Comparison of ENCODE assay signal across 8 mouse cellular contexts in genomic region chr6:38251464-38251863, GRCm38 (mm10). TPM values are rescaled to one million over a fixed set of nuclear protein-coding genes. Genes with fewer than 3 reads are reported as not detected.
DNase-seq lines count a peak whose midpoint lies in the region; ATAC-seq and TF ChIP-seq lines count a peak whose summit lies in the region.

No protein-coding gene starts in this region.

- H3K36me3 ChIP-seq in embryonic facial prominence, embryonic 14.5 days (ENCODE audit: control insufficient read depth, insufficient read depth, low read length), result no peaks in the 10 kb centered on the region
- no peaks in the 10 kb centered on the region for H3K36me3 ChIP-seq in limb, embryonic 13.5 days
- no peaks in the 10 kb centered on the region for H3K36me3 ChIP-seq in stomach, postnatal 0 days (ENCODE audit: control insufficient read depth, insufficient read depth, low read length)

- 47% methylated on average over 4 of the region's 4 CpGs for WGBS in embryonic facial prominence, embryonic 14.5 days
- WGBS in limb, embryonic 13.5 days, result 51% methylated on average over 4 of the region's 4 CpGs
- 60% methylated on average over 4 of the region's 4 CpGs for WGBS in stomach, postnatal 0 days

- H3K4me1 ChIP-seq in embryonic facial prominence, embryonic 14.5 days (ENCODE audit: control insufficient read depth, insufficient read depth, low read length), result peaks cover 20% of the 10 kb centered on the region
- H3K4me1 ChIP-seq in limb, embryonic 13.5 days, result peaks cover 33% of the 10 kb centered on the region
- no peaks in the 10 kb centered on the region; the same call in 1 of the 2 replicates for H3K4me1 ChIP-seq in stomach, postnatal 0 days (replicated peaks; ENCODE audit: control insufficient read depth, insufficient read depth)

- no peak overlapping the region for H3K4me3 ChIP-seq in embryonic facial prominence, embryonic 14.5 days (ENCODE audit: low read depth, low read length)
- H3K4me3 ChIP-seq in limb, embryonic 13.5 days, result 0 out of 2 replicates have a peak overlapping the region, but pooled peaks have one; percentile 86
- H3K4me3 ChIP-seq in stomach, postnatal 0 days (ENCODE audit: low read depth, low read length), result no peak overlapping the region

- intact Hi-C loops in left cerebral cortex, postnatal 4 days (cut with DNase I), result no loop called here
- intact Hi-C loops in left cerebral cortex, postnatal 25 days (cut with DNase I), result loop anchor here (5.0 kb wide), 1 partner anchor 89 kb away; no protein-coding TSS in a partner anchor

- H3K9ac ChIP-seq in embryonic facial prominence, embryonic 14.5 days (ENCODE audit: low read depth, low read length), result peak overlapping the region; percentile 19; the same call in 1 of the 2 replicates
- peak overlapping the region; percentile 50 for H3K9ac ChIP-seq in limb, embryonic 13.5 days
- 0 out of 2 replicates have a peak overlapping the region, but pooled peaks have one; percentile 1 for H3K9ac ChIP-seq in stomach, postnatal 0 days (ENCODE audit: low read length)

- peak; percentile 19 for DNase-seq in left cerebral cortex, postnatal 4 days
- DNase-seq in left cerebral cortex, postnatal 25 days (ENCODE audit: low spot score in 2 of 2), result no peak
- no peak for DNase-seq in embryonic facial prominence, embryonic 14.5 days (ENCODE audit: low spot score)
- DNase-seq in stomach, postnatal 0 days (ENCODE audit: low spot score), result no peak
- no peak for DNase-seq in thymus, postnatal 10 days (ENCODE audit: low spot score in 2 of 2)
- DNase-seq in yolk sac, embryonic 10.5 days (ENCODE audit: low spot score), result no peak

- no peak overlapping the region for H3K27ac ChIP-seq in embryonic facial prominence, embryonic 14.5 days (replicated peaks; ENCODE audit: low read depth, low read length)
- no peak overlapping the region for H3K27ac ChIP-seq in limb, embryonic 13.5 days
- no peak overlapping the region for H3K27ac ChIP-seq in stomach, postnatal 0 days (replicated peaks)

- ATAC-seq in embryonic facial prominence, embryonic 14.5 days (ENCODE audit: low read depth), result no peak
- ATAC-seq in limb, embryonic 13.5 days (ENCODE audit: low FRiP score, low read depth), result no peak
- ATAC-seq in stomach, postnatal 0 days (ENCODE audit: low FRiP score, low TSS enrichment), result no peak
- ATAC-seq in granulocyte monocyte progenitor cell, adult 5-6 weeks (replicated peaks; ENCODE audit: poor library complexity, severe bottlenecking), result no peak

- no peak for TF ChIP-seq EP300 in stomach, postnatal 0 days (optimal IDR thresholded peaks at IDR 0.05)

- H3K4me2 ChIP-seq in embryonic facial prominence, embryonic 14.5 days (ENCODE audit: low read depth, low read length), result peak overlapping the region; percentile 61
- peak overlapping the region; percentile 71 for H3K4me2 ChIP-seq in limb, embryonic 13.5 days (replicated peaks)
- no peak overlapping the region for H3K4me2 ChIP-seq in stomach, postnatal 0 days (replicated peaks; ENCODE audit: low read depth)

- no peaks in the 10 kb centered on the region for H3K9me3 ChIP-seq in embryonic facial prominence, embryonic 14.5 days (ENCODE audit: control insufficient read depth, low read length)
- no peaks in the 10 kb centered on the region for H3K9me3 ChIP-seq in limb, embryonic 13.5 days
- H3K9me3 ChIP-seq in stomach, postnatal 0 days (ENCODE audit: control insufficient read depth, low read length), result no peaks in the 10 kb centered on the region

- no peak for TF ChIP-seq CTCF in stomach, postnatal 0 days (IDR thresholded peaks at IDR 0.05; ENCODE audit: low read depth)

- H3K27me3 ChIP-seq in embryonic facial prominence, embryonic 14.5 days (replicated peaks; ENCODE audit: control insufficient read depth, insufficient read depth, low read length), result no peaks in the 10 kb centered on the region
- H3K27me3 ChIP-seq in limb, embryonic 13.5 days, result no peaks in the 10 kb centered on the region
- no peaks in the 10 kb centered on the region for H3K27me3 ChIP-seq in stomach, postnatal 0 days (ENCODE audit: control insufficient read depth, insufficient read depth, low read length)

RNA-seq across cellular contexts. Expression of gene D630045J12Rik, which starts 2.3 kb away (rescaled TPM):
- 10 to 100 TPM; 79.1 to 86.7 TPM for total RNA-seq in left cerebral cortex, postnatal 4 days (2021)
- 10 to 100 TPM; 41.4 to 48.7 TPM for total RNA-seq in left cerebral cortex, postnatal 25 days (2021)
- 6.0 and 6.2 TPM in 2 replicates for polyA plus RNA-seq in embryonic facial prominence, embryonic 14.5 days (2014; fragmentation: Nextera tagmentation; extraction: Ambion mirVana)
- 8.1 and 8.2 TPM in 2 replicates for polyA plus RNA-seq in limb, embryonic 13.5 days (2015; fragmentation: Nextera tagmentation; extraction: Ambion mirVana)
- 0.70 and 1.1 TPM in 2 replicates for polyA plus RNA-seq in stomach, postnatal 0 days (2015; fragmentation: Nextera tagmentation; extraction: Ambion mirVana)
- 2.0 and 2.2 TPM in 2 replicates for total RNA-seq in granulocyte monocyte progenitor cell, adult 5-6 weeks (2014; fragmentation: Nextera tagmentation)
- total RNA-seq in granulocyte monocyte progenitor cell, adult 5-6 weeks (2017), result 0.15 and 0.22 TPM in 2 replicates

RNA-seq across cellular contexts. Expression of gene Zc3hav1l, which starts 47.6 kb away (rescaled TPM):
- total RNA-seq in left cerebral cortex, postnatal 4 days (2021), result 1 to 10 TPM; 8.0 to 9.4 TPM
- total RNA-seq in left cerebral cortex, postnatal 25 days (2021), result 1 to 10 TPM; 3.1 TPM
- polyA plus RNA-seq in embryonic facial prominence, embryonic 14.5 days (2014; fragmentation: Nextera tagmentation; extraction: Ambion mirVana), result 10.6 and 12.3 TPM in 2 replicates
- polyA plus RNA-seq in limb, embryonic 13.5 days (2015; fragmentation: Nextera tagmentation; extraction: Ambion mirVana), result 13.9 and 15.0 TPM in 2 replicates
- 2.1 and 2.3 TPM in 2 replicates for polyA plus RNA-seq in stomach, postnatal 0 days (2015; fragmentation: Nextera tagmentation; extraction: Ambion mirVana)
- 19.3 and 23.8 TPM in 2 replicates for total RNA-seq in granulocyte monocyte progenitor cell, adult 5-6 weeks (2014; fragmentation: Nextera tagmentation)
- total RNA-seq in granulocyte monocyte progenitor cell, adult 5-6 weeks (2017), result 4.1 and 5.1 TPM in 2 replicates

Comparison
In these comparisons a context has a peak if more than half of its experiments do, and no peak if none do; other contexts are left out.
1. RNA of gene D630045J12Rik, which starts 2.3 kb away (total RNA-seq): 79.1 to 86.7 TPM in left cerebral cortex, postnatal 4 days and 41.4 to 48.7 TPM in left cerebral cortex, postnatal 25 days; 0.15 to 2.2 TPM in granulocyte monocyte progenitor cell, adult 5-6 weeks; every median in the first group is over 10 times any median in the second.
2. Peak in every context shown above with its lines, with median percentiles within 50 percentile points of each other: H3K9ac ChIP-seq.